Mouse (Mus musculus) heart, adult 2 months (tissue): Measurements from ENCODE around the gene Rcn2.

Experiments used
- CTCF ChIP-seq: fragments of 200-600 bp; IDR thresholded peaks from 2 replicates; pipeline ENCODE4 v1.8.1; 2022; ENCODE audit warnings: antibody characterized with exemption, mild to moderate bottlenecking, moderate library complexity
- POLR2A ChIP-seq: fragments of 200-500 bp; IDR thresholded peaks from 2 replicates; pipeline ENCODE4 v1.6.1; 2011; ENCODE audit warnings: mild to moderate bottlenecking, low read depth, low read length, control low read depth; ENCODE audit not compliant: insufficient read depth

DNA sequence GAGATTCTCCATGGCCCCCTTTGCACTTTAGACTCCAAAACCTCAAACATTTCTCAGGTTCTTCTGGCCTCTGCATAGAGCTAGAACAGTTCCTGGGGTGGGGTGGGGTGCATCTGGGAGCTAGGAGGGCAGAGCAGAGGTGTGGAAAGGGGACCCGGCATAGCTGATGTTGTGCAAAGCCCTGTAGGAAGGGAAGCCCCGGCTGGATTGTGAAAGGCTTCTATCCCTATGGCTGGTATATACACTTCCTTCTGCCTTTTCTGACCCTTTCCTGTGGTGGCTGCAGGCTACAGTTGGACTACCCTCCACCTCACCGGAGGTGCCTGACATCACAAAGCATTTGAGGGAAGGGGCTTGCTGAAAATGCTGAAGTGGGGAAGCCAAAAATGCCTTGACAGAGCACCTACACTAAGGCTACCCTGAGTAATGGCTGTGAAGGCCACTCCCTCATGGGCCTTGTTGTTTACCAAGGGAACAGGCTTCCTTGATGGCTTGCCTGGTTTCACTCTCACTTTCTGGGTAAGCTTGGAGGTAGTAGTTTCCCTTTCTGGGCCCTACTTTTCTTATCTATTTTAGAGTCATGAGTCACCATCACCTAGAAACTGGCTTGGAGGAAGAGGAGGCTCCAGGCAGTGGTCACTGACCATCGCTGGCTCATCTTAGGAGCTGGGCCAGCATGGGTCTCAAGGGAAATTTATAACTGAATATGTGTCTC lies 56.1 kb downstream of the Rcn2 start:
- TF ChIP-seq CTCF (no peak), POLR2A (no peak)
